Mouse (Mus musculus): ENCODE data around the gene Mob4.

DNA sequence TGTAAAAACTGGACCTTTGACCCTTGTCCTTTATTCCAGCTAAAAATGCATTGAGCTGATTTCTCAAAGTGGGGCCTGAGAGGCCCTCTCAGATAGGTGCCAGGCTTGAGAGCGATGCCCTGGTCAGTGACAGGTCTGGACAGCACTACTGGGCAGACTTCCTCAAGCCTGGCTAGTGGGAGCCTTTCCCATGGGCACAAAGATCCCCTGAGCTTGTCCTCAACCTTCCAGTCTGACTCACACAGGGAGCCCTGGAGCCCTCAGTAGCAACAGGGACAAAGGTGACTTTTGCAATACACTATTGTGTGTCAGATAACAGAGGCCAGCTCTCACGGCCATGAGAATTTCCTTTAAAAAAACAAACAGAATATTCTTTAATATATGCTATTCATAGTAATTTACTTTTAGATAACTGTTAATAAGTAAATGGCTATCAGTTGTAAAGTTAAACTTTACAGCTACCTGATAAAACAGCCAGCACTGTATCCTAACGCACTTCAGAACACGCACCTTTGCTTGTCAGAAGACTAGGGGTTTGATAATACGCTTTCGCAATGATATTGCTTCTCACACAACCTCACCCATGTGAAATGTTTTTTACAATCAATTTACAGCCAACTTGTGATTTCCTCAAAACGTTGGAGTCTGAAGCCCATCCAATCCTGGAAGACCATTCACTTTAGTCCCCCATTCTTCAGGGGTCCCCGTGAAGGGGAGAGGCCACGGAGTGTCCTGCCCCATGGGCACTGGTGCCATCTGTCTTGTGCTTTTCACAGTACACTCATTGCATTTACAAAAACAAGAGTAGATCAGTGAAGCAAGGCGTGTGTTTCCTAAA is 42.9 kb downstream of the Mob4 start:
- TF ChIP-seq ZNF384 (IDR thresholded peaks at IDR 0.05; ENCODE audit: low read depth, low read length) (no peak), HCFC1 (IDR thresholded peaks at IDR 0.05; ENCODE audit: borderline replicate concordance, insufficient read depth, low read length) (no peak)
